Mouse (Mus musculus): ENCODE measurements around the gene Olfr592.

DNA sequence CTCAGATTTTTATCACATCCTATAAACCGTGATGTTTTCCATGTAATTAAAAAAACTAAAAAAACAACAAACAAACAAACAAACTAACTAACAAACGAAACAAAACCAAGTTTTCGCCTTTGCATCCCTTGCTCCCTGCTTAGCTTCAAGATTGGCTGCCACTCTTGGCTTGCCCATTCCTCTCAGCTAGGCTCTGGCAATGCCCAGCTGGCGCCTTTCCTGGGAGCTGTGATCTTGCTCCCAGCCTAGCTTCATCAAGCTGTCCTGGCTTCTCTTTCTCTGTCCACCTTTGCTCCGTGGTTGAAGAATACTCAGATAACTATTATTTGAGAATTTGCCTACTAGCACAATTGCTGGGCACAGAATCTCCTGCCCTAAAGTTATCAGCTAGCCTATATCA is 14.9 kb upstream of the Olfr592 start:
- TF ChIP-seq CTCF (IDR thresholded peaks at IDR 0.05; ENCODE audit: extremely low read depth, insufficient read depth, low read length), result no peak
- no peak for TF ChIP-seq POLR2A (IDR thresholded peaks at IDR 0.05; ENCODE audit: extremely low read depth, insufficient read depth, low read length)
